Mouse (Mus musculus) forebrain, embryonic 16.5 days (tissue): ENCODE results near the gene Tbc1d1. TPM values are rescaled to one million over a fixed set of nuclear protein-coding genes. Genes with fewer than 3 reads are reported as not detected.

Source experiments
- ATAC-seq: fragments of 200-750 bp; cut with Nextera tagmentation; 2 replicates; pipeline ENCODE4 v1.8.0; 2017; ENCODE audit warnings: mild to moderate bottlenecking, moderate library complexity
- H3K27ac ChIP-seq: fragments of 300-500 bp; sonication (generic); 2 replicates; pipeline ENCODE4 v1.5.1; 2014; ENCODE audit warnings: low read length, control low read depth
- H3K27me3 ChIP-seq: fragments of 300-500 bp; sonication (generic); replicated peaks from 2 replicates; pipeline ENCODE4 v1.6.1; 2014; ENCODE audit warnings: low read length; ENCODE audit not compliant: control insufficient read depth, insufficient read depth
- H3K36me3 ChIP-seq: fragments of 300-500 bp; sonication (generic); 2 replicates; pipeline ENCODE4 v1.6.1; 2014; ENCODE audit not compliant: control insufficient read depth, insufficient read depth
- H3K4me1 ChIP-seq: fragments of 300-500 bp; sonication (generic); replicated peaks from 2 replicates; pipeline ENCODE4 v1.6.1; 2014; ENCODE audit warnings: low read length; ENCODE audit not compliant: control insufficient read depth, insufficient read depth
- H3K4me2 ChIP-seq: fragments of 300-500 bp; sonication (generic); 2 replicates; pipeline ENCODE4 v1.6.1; 2014; ENCODE audit warnings: mild to moderate bottlenecking, low read length, control low read depth
- H3K4me3 ChIP-seq: fragments of 300-500 bp; sonication (generic); replicated peaks from 2 replicates; pipeline ENCODE4 v1.5.1; 2014; ENCODE audit warnings: mild to moderate bottlenecking, low read length, control low read depth
- H3K9ac ChIP-seq: fragments of 300-500 bp; sonication (generic); replicated peaks from 2 replicates; pipeline ENCODE4 v1.6.1; 2014; ENCODE audit warnings: low read depth, low read length, control low read depth
- H3K9me3 ChIP-seq: fragments of 300-500 bp; sonication (generic); 2 replicates; pipeline ENCODE4 v1.6.1; 2016; ENCODE audit warnings: low read length; ENCODE audit not compliant: control insufficient read depth
- WGBS: fragments of 180-500 bp; shearing (Covaris S2); extraction: QIAGEN DNeasy Blood & Tissue Kit; methylation state at CpG from one replicate; pipeline ENCODE4 v1.1.7; 2014; 5-methylcytosine and 5-hydroxymethylcytosine counted together
- polyA plus RNA-seq: library from polyadenylated mRNA; unstranded; fragments of >200 nt; fragmentation: Nextera tagmentation; extraction: Ambion mirVana; gene quantifications from 2 replicates; pipeline ENCODE4 v1.2.1, GENCODE M21; 2015

Gene Tbc1d1
- polyA plus RNA-seq, 1 experiment from 2014 or later = 11.5 TPM

DNA sequence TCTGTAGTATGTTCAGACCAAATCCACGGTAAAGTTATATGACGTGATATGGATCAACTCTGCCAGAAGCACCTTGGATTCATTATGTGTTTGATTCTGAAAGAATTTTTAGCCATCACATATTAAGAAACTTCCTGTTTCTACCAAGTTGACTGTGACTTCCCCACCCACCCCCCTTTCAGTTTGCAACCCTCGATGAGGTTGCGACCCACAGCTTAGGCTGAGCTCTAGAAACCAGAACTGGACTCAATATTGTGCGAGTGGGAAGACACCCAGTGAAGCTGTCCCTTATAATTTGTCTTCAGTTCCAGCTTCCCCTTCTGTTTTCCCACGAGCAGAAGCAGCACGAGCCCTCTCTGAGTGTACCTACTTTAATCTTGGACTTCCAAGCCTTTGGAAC, 55.2 kb downstream of the Tbc1d1 start:
- Histone ChIP-seq H3K9me3 (no peaks in the 10 kb centered on the region), H3K4me1 (no peaks in the 10 kb centered on the region)
- 83% methylated on average over 7 of the region's 7 CpGs for WGBS

DNA sequence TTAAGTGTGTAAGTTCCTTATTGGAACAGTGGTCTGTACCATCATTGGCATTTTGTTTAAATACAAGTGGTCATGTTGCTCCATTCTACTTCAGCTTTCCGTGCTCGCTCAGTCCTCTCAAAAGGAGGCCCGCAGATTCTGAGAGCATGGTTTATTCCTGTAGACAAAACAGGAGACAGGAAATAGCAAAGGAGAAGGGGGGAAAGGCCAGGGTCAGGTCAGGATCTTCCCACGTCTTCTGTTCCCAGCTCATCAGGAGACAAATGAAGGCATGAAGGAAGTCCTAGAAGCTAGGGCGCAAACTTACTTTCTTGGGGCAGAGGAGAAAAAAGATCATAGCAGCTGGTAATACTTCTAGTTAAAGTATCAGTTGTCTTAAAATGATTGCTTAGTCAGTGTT, 56.1 kb downstream of the Tbc1d1 start:
- H3K9ac ChIP-seq = no peak overlapping the region
- no peaks in the 10 kb centered on the region for H3K9me3 ChIP-seq
- no peak overlapping the region for H3K4me3 ChIP-seq
- no peaks in the 10 kb centered on the region for H3K27me3 ChIP-seq
- H3K36me3 ChIP-seq = no peaks in the 10 kb centered on the region
- no peak overlapping the region for H3K4me2 ChIP-seq
- 84% methylated on average over 5 of the region's 5 CpGs for WGBS
- H3K4me1 ChIP-seq = no peaks in the 10 kb centered on the region
- no peak overlapping the region for H3K27ac ChIP-seq
- no peak for ATAC-seq

More for the DNA sequence above, 55.2 kb downstream of the Tbc1d1 start:
- Histone ChIP-seq H3K27me3 (no peaks in the 10 kb centered on the region), H3K27ac (no peak overlapping the region), H3K4me2 (no peak overlapping the region), H3K9ac (no peak overlapping the region), H3K36me3 (no peaks in the 10 kb centered on the region), H3K4me3 (no peak overlapping the region)
- no peak for ATAC-seq

DNA sequence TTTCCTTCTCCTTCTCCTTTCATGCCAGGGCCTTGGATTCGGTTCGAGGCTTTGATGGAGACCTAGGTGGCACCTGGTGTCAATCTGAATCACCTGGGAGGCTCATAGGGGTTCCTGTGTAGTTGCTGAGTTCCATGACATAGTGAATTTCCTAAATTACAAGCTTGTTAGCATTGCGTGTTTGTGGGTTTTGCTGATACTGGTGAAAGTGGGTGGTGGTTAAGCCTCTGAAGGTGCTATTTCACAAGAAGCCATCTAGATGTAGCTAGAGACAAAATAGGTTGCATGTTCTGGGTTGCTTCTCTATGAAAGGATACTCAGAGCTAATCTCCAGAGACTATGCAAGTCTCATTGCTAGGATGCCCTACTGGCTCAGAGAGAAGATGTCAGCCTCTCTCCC, 56.5 kb downstream of the Tbc1d1 start:
- H3K9ac ChIP-seq = no peak overlapping the region
- no peak overlapping the region for H3K4me2 ChIP-seq
- no peaks in the 10 kb centered on the region for H3K4me1 ChIP-seq
- no peak overlapping the region for H3K27ac ChIP-seq
- H3K4me3 ChIP-seq = no peak overlapping the region
- ATAC-seq = no peak
- H3K9me3 ChIP-seq = no peaks in the 10 kb centered on the region
- WGBS = 95% methylated on average over 3 of the region's 3 CpGs
- no peaks in the 10 kb centered on the region for H3K27me3 ChIP-seq
- H3K36me3 ChIP-seq = no peaks in the 10 kb centered on the region

DNA sequence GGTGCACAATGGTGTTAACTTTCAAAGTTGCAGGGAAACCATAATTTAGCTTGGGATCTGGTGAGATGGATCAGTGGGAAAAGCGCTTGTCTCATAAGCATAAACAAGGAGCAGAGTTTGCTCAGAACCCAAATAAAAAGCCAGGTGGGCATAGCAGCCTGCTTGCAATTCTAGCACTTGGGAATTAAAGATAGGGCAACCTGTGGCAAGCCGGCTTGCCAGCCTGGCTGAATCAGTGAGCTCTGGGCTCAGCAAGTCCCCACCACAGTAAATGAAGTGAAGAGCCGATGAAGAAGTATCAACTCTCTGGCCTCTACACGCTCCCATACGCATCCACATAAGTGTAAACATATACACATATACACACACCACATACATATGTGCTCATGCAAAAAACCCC, 59.7 kb downstream of the Tbc1d1 start:
- H3K36me3 ChIP-seq = no peaks in the 10 kb centered on the region
- H3K4me1 ChIP-seq = no peaks in the 10 kb centered on the region
- no peak overlapping the region for H3K9ac ChIP-seq
- WGBS = 98% methylated on average over 5 of the region's 5 CpGs
- no peaks in the 10 kb centered on the region for H3K27me3 ChIP-seq
- no peak for ATAC-seq
- no peak overlapping the region for H3K4me2 ChIP-seq
- H3K27ac ChIP-seq = no peak overlapping the region
- H3K9me3 ChIP-seq = no peaks in the 10 kb centered on the region
- no peak overlapping the region for H3K4me3 ChIP-seq

DNA sequence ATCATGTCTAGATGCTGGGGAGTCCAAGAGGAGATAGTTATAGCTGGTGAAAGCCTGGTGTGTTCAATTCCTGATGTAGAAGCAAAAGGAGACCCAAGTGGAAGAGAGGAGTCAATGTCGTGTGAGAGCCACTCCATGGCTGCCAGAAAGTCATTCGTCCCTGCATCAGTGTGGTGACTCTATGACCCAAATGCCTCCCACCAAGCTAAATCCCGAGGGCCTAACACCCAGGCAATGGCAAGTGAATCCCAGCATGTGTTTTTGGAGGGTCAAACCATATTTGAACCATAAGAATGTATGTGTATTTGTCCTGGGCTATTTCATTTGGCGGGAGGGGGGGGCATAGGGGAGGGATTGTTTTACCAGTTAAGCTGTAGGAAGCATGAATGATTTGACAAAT, 60.2 kb downstream of the Tbc1d1 start:
- H3K27ac ChIP-seq = no peak overlapping the region
- H3K36me3 ChIP-seq = no peaks in the 10 kb centered on the region
- no peaks in the 10 kb centered on the region for H3K27me3 ChIP-seq
- no peak overlapping the region for H3K4me3 ChIP-seq
- no peaks in the 10 kb centered on the region for H3K9me3 ChIP-seq
- no peaks in the 10 kb centered on the region for H3K4me1 ChIP-seq
- H3K9ac ChIP-seq = no peak overlapping the region
- no peak overlapping the region for H3K4me2 ChIP-seq
- no peak for ATAC-seq
- WGBS = 89% methylated on average over 4 of the region's 4 CpGs

DNA sequence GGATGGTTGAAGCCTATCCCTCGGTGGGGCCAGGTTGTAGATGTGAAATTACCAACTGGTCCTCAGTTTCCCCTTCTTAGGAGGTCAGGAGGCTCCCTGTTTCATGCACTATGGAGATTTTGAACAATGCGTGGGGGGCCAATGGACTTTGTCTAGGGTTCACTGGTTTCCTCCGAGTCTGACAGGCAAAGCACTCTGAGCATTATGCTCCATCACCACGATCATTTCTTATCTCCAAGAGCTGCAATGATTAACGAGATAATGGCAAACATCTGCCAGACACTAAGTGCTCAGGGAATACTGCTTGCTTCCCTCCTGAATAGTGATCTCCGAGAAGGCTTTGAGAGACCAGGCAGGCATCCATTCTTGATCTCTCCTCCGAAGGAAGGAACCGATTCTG, 61.2 kb downstream of the Tbc1d1 start:
- ATAC-seq = no peak
- H3K36me3 ChIP-seq = no peaks in the 10 kb centered on the region
- no peak overlapping the region for H3K4me2 ChIP-seq
- H3K27ac ChIP-seq = no peak overlapping the region
- no peaks in the 10 kb centered on the region for H3K27me3 ChIP-seq
- no peak overlapping the region for H3K9ac ChIP-seq
- WGBS = 81% methylated on average over 8 of the region's 8 CpGs
- no peak overlapping the region for H3K4me3 ChIP-seq
- no peaks in the 10 kb centered on the region for H3K9me3 ChIP-seq
- H3K4me1 ChIP-seq = no peaks in the 10 kb centered on the region

DNA sequence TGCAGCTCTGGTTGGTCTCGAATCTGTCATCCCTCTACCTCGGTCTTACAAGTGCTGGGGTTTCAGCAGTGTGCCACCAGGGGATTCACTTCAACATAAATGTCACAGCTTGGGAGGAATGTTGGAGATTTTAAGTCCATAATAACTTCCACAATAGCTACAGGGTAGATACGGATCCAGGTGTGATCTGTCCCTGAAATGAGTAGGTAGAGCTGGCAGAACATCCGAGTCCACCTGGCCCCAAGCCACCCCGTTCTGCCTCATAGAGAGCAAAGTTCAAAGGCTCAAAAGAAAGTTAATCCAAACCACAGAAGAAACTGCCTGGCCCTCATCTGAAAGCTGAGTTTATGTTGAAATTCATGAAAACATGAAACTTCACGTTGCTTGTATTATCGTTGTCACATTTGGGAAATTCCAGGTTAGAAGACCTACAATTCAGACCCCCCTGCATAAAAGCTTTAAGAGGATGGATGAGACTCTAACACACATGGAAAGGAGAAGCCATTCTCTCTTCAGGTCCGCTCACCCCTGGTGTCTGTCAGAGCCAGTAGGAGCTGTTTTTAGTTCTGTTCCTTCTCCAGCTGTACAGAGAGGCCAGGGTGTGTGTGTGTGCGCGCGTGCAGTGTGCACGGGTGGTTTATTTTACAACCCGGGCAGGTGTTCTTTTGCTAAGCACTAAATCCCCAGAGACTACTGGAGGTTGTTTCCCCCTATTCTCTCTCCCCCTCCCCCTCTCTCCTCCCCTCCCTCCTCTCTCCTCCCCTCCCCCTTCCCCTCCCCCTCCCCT, 61.9 kb downstream of the Tbc1d1 start:
- no peak for ATAC-seq
- H3K4me3 ChIP-seq = no peak overlapping the region

DNA sequence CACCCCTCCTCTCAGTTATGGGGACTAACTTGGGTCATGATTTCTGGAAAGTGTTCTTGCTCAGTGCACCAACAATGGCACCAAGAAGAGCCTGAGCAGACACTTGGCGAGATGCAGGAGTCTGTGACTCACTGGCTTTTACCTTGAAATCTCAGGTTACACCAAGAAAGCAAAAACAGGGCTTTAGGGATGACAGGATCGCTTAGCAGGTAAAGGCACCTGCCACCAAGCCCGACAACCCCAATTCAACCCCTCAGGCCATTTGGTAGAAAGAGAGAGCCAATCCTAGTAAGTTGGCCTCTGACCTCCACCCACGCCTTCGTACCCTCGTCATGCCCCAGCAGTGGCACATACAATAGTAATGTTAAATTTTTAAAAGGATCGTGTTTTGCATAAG, 62.5 kb downstream of the Tbc1d1 start:
- Histone ChIP-seq H3K9me3 (no peaks in the 10 kb centered on the region), H3K36me3 (no peaks in the 10 kb centered on the region), H3K4me3 (no peak overlapping the region), H3K4me1 (no peaks in the 10 kb centered on the region), H3K27ac (no peak overlapping the region), H3K4me2 (no peak overlapping the region), H3K27me3 (no peaks in the 10 kb centered on the region), H3K9ac (no peak overlapping the region)
- WGBS = 81% methylated on average over 7 of the region's 7 CpGs
- ATAC-seq = no peak

More for the DNA sequence above, 61.9 kb downstream of the Tbc1d1 start:
- Histone ChIP-seq H3K9ac (no peak overlapping the region), H3K27me3 (no peaks in the 10 kb centered on the region), H3K4me1 (no peaks in the 10 kb centered on the region), H3K36me3 (no peaks in the 10 kb centered on the region), H3K9me3 (no peaks in the 10 kb centered on the region), H3K4me2 (no peak overlapping the region), H3K27ac (no peak overlapping the region)
- WGBS = 87% methylated on average over 13 of the region's 13 CpGs

DNA sequence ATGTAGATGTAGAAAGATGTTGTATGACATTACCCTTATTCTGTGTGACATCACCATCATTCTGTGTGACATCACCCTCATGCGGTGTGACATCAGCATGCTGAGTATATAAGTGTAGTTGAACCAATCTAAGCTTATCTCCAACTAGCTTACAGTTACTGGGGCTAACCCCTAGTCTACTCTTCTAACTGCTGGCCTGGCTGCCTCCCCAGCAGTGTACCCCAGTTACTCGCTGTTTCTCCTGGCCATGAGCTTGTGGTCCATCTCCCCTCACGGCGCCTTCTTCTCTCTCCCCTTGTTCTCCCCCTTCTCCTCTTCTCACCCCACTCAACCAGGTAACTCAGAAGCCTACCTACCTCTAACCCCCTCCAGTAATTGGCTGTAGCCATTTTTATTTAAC, 64.7 kb downstream of the Tbc1d1 start:
- no peaks in the 10 kb centered on the region for H3K36me3 ChIP-seq
- H3K27me3 ChIP-seq = no peaks in the 10 kb centered on the region
- no peak overlapping the region for H3K27ac ChIP-seq
- no peak for ATAC-seq
- no peak overlapping the region for H3K9ac ChIP-seq
- H3K4me1 ChIP-seq = peaks cover 10% of the 10 kb centered on the region
- 93% methylated on average over 4 of the region's 4 CpGs for WGBS
- H3K4me2 ChIP-seq = no peak overlapping the region
- no peak overlapping the region for H3K4me3 ChIP-seq
- H3K9me3 ChIP-seq = no peaks in the 10 kb centered on the region
